Mouse (Mus musculus) cerebellum, postnatal 14 days (tissue): ENCODE measurements around the gene Srsf2.

ENCODE experiments used
- DNase-seq, 2 experiments: peaks; one replicate each; pipeline ENCODE4 v3.0.0; 2021; ENCODE audit warnings: mixed read lengths in 2 of 2

The Srsf2 gene

DNA sequence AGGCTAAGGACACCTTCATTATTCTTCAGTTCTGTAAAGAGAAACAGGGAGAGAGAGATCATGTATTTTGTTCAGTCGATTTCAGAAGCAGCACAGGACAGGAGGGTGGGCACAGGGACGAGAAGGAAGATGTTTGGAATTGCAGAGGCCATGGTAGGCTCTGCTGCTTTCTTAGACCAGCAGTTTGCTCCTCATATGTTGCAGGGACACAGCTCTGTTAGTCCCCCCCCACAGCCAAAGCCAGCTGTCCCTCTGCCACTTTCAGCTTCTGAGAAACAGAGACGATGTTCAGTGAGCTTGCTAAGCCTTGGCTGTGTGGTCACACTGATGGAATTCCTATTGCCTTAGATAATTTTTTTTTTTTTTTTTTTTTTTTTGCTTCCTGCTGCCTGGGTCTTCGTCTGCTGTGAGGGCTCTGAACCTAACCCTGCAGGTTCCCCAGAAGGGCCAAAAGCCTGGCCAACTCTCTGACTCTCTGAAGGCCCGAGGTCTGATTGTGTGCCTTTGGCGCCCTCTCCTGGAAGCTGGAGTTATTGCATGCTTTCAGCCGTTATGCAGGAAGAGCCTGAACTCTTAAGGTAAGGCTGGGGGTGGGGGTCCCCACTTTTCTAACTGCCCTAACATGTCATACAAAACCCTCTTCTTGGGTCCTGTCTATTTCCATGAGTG is 44.8 kb downstream of the Srsf2 start:
- DNase-seq: peak; percentile 95 to 96

DNA sequence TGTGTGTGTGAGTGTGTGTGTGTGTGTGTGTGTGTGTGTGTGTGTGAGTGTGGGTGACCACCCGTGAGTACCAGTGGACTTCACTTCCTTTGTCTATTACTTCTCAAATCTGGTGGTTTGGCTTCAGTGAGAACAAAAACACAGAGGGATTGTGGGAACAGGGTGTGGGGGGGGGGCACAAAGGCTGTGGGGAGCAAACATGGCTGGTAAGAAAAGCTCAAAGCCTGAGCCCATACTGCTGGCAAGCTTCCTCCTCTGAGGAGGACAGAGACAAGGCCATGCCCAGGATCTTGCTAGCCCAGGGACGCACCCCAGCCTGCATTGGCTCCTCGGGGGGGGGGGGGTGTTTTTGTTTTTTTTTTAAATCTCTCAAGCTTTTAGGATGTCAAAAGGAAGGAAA is 45.4 kb downstream of the Srsf2 start:
- peak in 1 of 2 experiments; percentile 42 for DNase-seq

DNA sequence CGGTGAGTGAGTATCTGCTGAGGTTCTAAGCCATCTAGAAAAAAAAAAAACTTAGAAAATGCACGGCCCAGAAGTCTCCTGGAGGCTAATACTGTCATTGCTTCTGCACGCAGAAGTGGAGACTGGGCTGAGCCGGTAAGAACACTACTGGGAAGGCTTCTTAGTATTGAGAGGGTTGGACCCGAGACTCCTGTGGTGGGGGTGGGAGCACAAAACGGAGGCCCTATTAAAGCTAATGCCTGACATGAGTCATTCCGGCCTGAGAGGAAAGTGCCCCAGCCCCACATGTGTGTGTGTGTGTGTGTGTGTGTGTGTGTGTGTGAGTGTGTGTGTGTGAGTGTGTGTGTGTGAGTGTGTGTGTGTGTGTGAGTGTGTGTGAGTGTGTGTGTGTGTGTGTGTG is 45.8 kb downstream of the Srsf2 start:
- no peak for DNase-seq

DNA sequence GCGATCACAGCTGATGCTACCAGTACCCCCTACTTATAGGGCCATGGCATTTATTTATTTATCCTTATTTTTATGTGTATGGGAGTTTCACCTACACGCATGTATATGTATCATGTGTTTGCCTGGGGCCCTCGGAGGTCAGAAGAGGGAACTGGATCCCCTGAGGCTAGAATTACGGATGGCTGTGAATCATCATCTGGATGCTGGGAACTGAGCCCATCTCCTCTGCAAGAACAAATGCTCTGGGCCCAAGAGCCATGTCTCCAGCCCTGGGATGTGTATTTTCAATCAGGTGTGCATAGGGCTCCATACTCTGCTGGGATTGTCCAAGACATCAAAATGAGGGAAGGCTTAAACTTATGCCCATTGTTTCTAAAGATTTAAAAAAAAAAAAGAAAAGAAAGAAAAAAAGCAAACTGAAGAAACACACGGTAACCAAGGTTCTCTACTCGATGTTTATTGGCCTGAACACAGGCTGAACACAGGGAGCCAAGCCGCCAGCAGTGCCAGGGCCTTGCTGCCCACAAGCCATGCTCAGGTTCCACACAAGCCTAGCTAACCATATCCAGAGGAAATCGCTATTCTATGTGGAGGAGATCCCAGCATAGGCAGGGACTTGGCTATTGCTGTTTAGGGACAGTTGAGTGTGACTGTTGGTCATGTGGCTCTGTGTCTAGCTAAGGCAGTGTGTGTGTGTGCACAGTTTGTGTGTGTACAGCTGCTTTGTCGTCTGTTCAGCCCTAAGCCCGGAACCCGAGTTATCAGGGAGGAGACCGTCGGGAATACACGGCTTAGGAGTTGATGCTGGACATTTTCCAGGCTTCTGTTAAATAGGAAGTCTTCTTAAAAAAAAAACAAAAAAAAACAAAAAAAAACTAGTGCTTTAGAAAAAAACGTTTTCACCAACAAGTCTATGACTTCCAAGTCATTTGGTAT is 46.5 kb downstream of the Srsf2 start:
- peak; percentile 37 to 50 for DNase-seq

DNA sequence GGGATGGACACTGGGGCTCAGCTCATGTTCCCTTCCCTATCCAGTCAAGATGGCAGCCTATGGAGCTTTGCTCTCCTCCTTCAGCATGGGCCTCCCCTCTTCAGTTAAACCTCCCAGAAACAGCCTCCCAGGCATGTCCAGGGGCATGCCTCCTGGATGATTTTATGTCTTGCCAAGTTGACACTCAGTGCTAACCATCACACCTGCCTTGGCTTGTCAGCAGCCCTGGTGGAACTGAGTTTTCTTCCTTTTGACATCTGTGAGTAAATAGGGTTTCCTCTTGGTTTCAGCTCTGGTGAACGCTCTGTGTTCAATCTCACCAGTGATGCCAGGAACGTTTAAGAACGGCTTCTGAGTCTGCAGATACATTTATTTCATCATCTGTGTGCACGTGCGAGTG is 50.2 kb downstream of the Srsf2 start:
- DNase-seq: no peak

DNA sequence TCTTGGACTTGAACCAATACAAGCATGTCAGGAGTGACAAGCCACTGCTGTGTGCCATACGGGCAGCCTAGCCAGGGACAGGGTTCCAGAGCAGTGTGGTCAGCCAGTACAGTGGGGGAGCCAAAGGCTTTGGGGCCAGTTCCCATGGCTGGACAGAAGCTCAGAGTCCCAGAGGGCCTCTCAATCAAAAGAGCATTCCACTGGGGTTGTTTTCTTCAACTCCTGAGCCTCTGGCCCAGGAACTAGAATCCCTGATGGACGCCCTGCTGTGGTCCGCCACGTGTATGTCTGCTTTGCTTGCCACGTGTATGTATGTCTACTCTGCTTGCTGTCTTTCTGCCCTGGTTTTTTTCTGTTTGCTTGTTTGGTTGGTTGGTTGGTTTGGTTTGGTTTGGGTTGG is 51.8 kb downstream of the Srsf2 start:
- no peak for DNase-seq
